Mouse (Mus musculus): ENCODE measurements at regions not wholly inside any gene's neighbourhood (a gene's known extent, or its start where the extent isn't known, plus 50 kb on each side); places are given as distances from the start of the nearest gene placed in this dataset.

GRCm38 (mm10) chr4:124048348-124048831 lies 130.6 kb upstream of the 4930535I16Rik start:
- TF ChIP-seq CTCF (IDR thresholded peaks at IDR 0.05; ENCODE audit: low read depth, low read length) (no peak), POLR2A (IDR thresholded peaks at IDR 0.05; ENCODE audit: borderline replicate concordance, low read depth, low read length) (no peak)
